Mouse (Mus musculus) E14TG2a.4 (cell line): ENCODE data around the gene Dnajb2.

Source experiments
- H3K27me3 ChIP-seq: 2 replicates; pipeline ENCODE4 v1.6.1; 2014; ENCODE audit warnings: low read length, control low read depth; ENCODE audit not compliant: insufficient read depth
- H3K36me3 ChIP-seq: 2 replicates; pipeline ENCODE4 v1.6.1; 2014; ENCODE audit warnings: low read length, control low read depth; ENCODE audit not compliant: insufficient read depth
- H3K4me1 ChIP-seq: replicated peaks from 2 replicates; pipeline ENCODE4 v1.6.1; 2014; ENCODE audit warnings: low read depth, low read length, control low read depth
- H3K4me3 ChIP-seq: replicated peaks from 2 replicates; pipeline ENCODE4 v1.5.1; 2014; ENCODE audit warnings: mild to moderate bottlenecking, low read length
- H3K9me3 ChIP-seq: 2 replicates; pipeline ENCODE4 v1.6.1; 2014; ENCODE audit warnings: low read length, control low read depth
- CTCF ChIP-seq: conservative IDR thresholded peaks from 2 replicates; pipeline ENCODE4 v1.5.1; 2014; ENCODE audit warnings: low read length
- NANOG ChIP-seq: IDR thresholded peaks from 2 replicates; pipeline ENCODE4 v1.6.1; 2014; ENCODE audit warnings: borderline replicate concordance, low read length, mixed read lengths
- POU5F1 ChIP-seq: IDR thresholded peaks from 2 replicates; pipeline ENCODE4 v1.6.1; 2014; ENCODE audit warnings: low read length, borderline replicate concordance

The Dnajb2 gene

GRCm38 (mm10) chr1:75291321-75291720, 55.1 kb downstream of the Dnajb2 start:
- Histone ChIP-seq H3K4me1 (peaks cover 29% of the 10 kb centered on the region), H3K36me3 (no peaks in the 10 kb centered on the region), H3K9me3 (no peaks in the 10 kb centered on the region), H3K27me3 (peaks cover 6% of the 10 kb centered on the region; the same call in 1 of the 2 replicates), H3K4me3 (no peak overlapping the region)
- TF ChIP-seq POU5F1 (no peak), NANOG (no peak), CTCF (no peak)

- no peaks in the 10 kb centered on the region for H3K36me3 ChIP-seq
- no peak overlapping the region for H3K4me3 ChIP-seq
- H3K4me1 ChIP-seq, result peaks cover 25% of the 10 kb centered on the region
- H3K9me3 ChIP-seq, result no peaks in the 10 kb centered on the region
- TF ChIP-seq POU5F1 (no peak), CTCF (no peak), NANOG (no peak)
- H3K27me3 ChIP-seq, result peaks cover 6% of the 10 kb centered on the region; the same call in 1 of the 2 replicates
These were observed 56.5 kb downstream of the Dnajb2 start for GRCm38 (mm10) chr1:75292476-75293330.

- no peaks in the 10 kb centered on the region for H3K36me3 ChIP-seq
These were observed 57.1 kb downstream of the Dnajb2 start for GRCm38 (mm10) chr1:75293331-75293701.

GRCm38 (mm10) chr1:75294294-75294693, 58.1 kb downstream of the Dnajb2 start:
- no peak overlapping the region for H3K4me3 ChIP-seq
- H3K4me1 ChIP-seq, result peaks cover 18% of the 10 kb centered on the region
- no peaks in the 10 kb centered on the region for H3K9me3 ChIP-seq
- no peak for TF ChIP-seq CTCF
- no peaks in the 10 kb centered on the region for H3K36me3 ChIP-seq
- peaks cover 6% of the 10 kb centered on the region; the same call in 1 of the 2 replicates for H3K27me3 ChIP-seq

More at GRCm38 (mm10) chr1:75293331-75293701, 57.1 kb downstream of the Dnajb2 start:
- H3K4me1 ChIP-seq, result peaks cover 19% of the 10 kb centered on the region
- peaks cover 6% of the 10 kb centered on the region; the same call in 1 of the 2 replicates for H3K27me3 ChIP-seq
- TF ChIP-seq POU5F1, result no peak
- H3K9me3 ChIP-seq, result no peaks in the 10 kb centered on the region
- no peak overlapping the region for H3K4me3 ChIP-seq
